Mouse (Mus musculus) CH12.LX (cell line): ENCODE results near the gene Plxdc1. TPM values are rescaled to one million over a fixed set of nuclear protein-coding genes. Genes with fewer than 3 reads are reported as not detected.
A peak's percentile ranks its signal among the peaks of the same experiment; 100 is the strongest.

ENCODE experiments used
- DNase-seq: peaks from one replicate; pipeline ENCODE4 v3.0.0-alpha.2; 2013; ENCODE audit errors: extremely low read depth
- H3K27ac ChIP-seq: 2 replicates; pipeline ENCODE4 v1.5.1; 2012; ENCODE audit warnings: low read depth, mild to moderate bottlenecking, control low read depth, moderate library complexity; ENCODE audit not compliant: insufficient read depth
- H3K27me3 ChIP-seq: replicated peaks from 2 replicates; pipeline ENCODE3; 2012; ENCODE audit warnings: inconsistent platforms
- H3K36me3 ChIP-seq, 2 experiments: replicated peaks in 1 of 2; 2 replicates each; pipeline versions ENCODE3 to v1.6.1; 2012; ENCODE audit warnings: inconsistent platforms in 1 of 2, low read length in 1 of 2, mild to moderate bottlenecking in 1 of 2, mixed read lengths in 1 of 2, moderate library complexity in 1 of 2; ENCODE audit not compliant: control insufficient read depth in 1 of 2, insufficient read depth in 1 of 2
- H3K4me1 ChIP-seq, 2 experiments: 2 replicates each; pipeline ENCODE4 v1.6.1; 2012; ENCODE audit warnings: inconsistent platforms in 1 of 2, moderate library complexity in 1 of 2; ENCODE audit not compliant: insufficient read depth in 2 of 2, control insufficient read depth in 1 of 2
- H3K4me2 ChIP-seq: 2 replicates; pipeline ENCODE4 v1.6.1; 2012; ENCODE audit warnings: low read depth, mild to moderate bottlenecking, control low read depth; ENCODE audit not compliant: poor library complexity, insufficient read depth, severe bottlenecking
- H3K4me3 ChIP-seq, 3 experiments: fragments of 150-350 bp in 1 of 3; sonication (generic) in 1 of 3; replicated peaks in 1 of 3; 2 replicates each; pipeline versions ENCODE3 to v1.5.1; 2011 to 2012; ENCODE audit warnings: low read depth in 2 of 3, low read length in 2 of 3, mild to moderate bottlenecking in 2 of 3, moderate library complexity in 2 of 3, control low read depth in 1 of 3, improper control_type of control experiment in 1 of 3, inconsistent platforms in 1 of 3, mixed read lengths in 1 of 3; ENCODE audit not compliant: poor library complexity in 1 of 3
- H3K79me2 ChIP-seq: replicated peaks from 2 replicates; pipeline ENCODE4 v1.6.1; 2012; ENCODE audit warnings: mild to moderate bottlenecking, moderate library complexity; ENCODE audit not compliant: control insufficient read depth, poor library complexity, insufficient read depth, severe bottlenecking; ENCODE audit errors: extremely low read depth
- H3K9ac ChIP-seq: 2 replicates; pipeline ENCODE4 v1.6.1; 2012; ENCODE audit warnings: low read depth, mild to moderate bottlenecking, control low read depth, moderate library complexity; ENCODE audit not compliant: insufficient read depth
- H3K9me3 ChIP-seq: replicated peaks from 2 replicates; pipeline ENCODE3; 2012; ENCODE audit warnings: low read length, inconsistent platforms, mixed read lengths
- BHLHE40 ChIP-seq: IDR thresholded peaks from 2 replicates; pipeline ENCODE4 v1.6.1; 2011; ENCODE audit warnings: mild to moderate bottlenecking, low read depth, low read length, improper control_type of control experiment
- CHD1 ChIP-seq: IDR thresholded peaks from 2 replicates; pipeline ENCODE4 v1.6.1; 2012; ENCODE audit warnings: low read depth, low read length, improper control_type of control experiment, inconsistent platforms
- CHD2 ChIP-seq: IDR thresholded peaks from 2 replicates; pipeline ENCODE4 v1.6.1; 2011; ENCODE audit warnings: low read length, improper control_type of control experiment
- CTCF ChIP-seq, 2 experiments: IDR thresholded peaks in 1 of 2; conservative IDR thresholded peaks in 1 of 2; 2 replicates each; pipeline ENCODE4 v1.5.1; 2011 to 2012; ENCODE audit warnings: low read depth in 2 of 2, low read length in 2 of 2, improper control_type of control experiment in 1 of 2, inconsistent platforms in 1 of 2, mild to moderate bottlenecking in 1 of 2, moderate library complexity in 1 of 2
- E2F4 ChIP-seq: IDR thresholded peaks from 2 replicates; pipeline ENCODE4 v1.6.1; 2011; ENCODE audit warnings: low read depth, low read length, improper control_type of control experiment; ENCODE audit not compliant: insufficient replicate concordance
- ELF1 ChIP-seq: IDR thresholded peaks from 2 replicates; pipeline ENCODE4 v1.6.1; 2014; ENCODE audit warnings: low read depth, mild to moderate bottlenecking, inconsistent platforms, low read length, improper control_type of control experiment
- EP300 ChIP-seq: IDR thresholded peaks from 2 replicates; pipeline ENCODE4 v1.6.1; 2011; ENCODE audit warnings: low read length, improper control_type of control experiment
- ETS1 ChIP-seq: conservative IDR thresholded peaks from 2 replicates; pipeline ENCODE4 v1.6.1; 2012; ENCODE audit warnings: low read depth, mild to moderate bottlenecking, inconsistent platforms, low read length, improper control_type of control experiment, moderate library complexity
- GABPA ChIP-seq: IDR thresholded peaks from 2 replicates; pipeline ENCODE4 v1.6.1; 2012; ENCODE audit warnings: low read depth, low read length, improper control_type of control experiment, inconsistent platforms; ENCODE audit not compliant: insufficient replicate concordance
- HCFC1 ChIP-seq: IDR thresholded peaks from 2 replicates; pipeline ENCODE4 v1.6.1; 2012; ENCODE audit warnings: low read depth, mild to moderate bottlenecking, inconsistent platforms, low read length, improper control_type of control experiment
- IRF4 ChIP-seq: IDR thresholded peaks from 2 replicates; pipeline ENCODE4 v1.6.1; 2014; ENCODE audit warnings: low read depth, mild to moderate bottlenecking, inconsistent platforms, low read length, improper control_type of control experiment
- JUN ChIP-seq: IDR thresholded peaks from 2 replicates; pipeline ENCODE4 v1.6.1; 2011; ENCODE audit warnings: low read depth, mild to moderate bottlenecking, low read length, improper control_type of control experiment, moderate library complexity; ENCODE audit not compliant: insufficient read depth
- JUND ChIP-seq: conservative IDR thresholded peaks from 2 replicates; pipeline ENCODE4 v1.6.1; 2011; ENCODE audit warnings: low read depth, low read length, improper control_type of control experiment
- KAT2A ChIP-seq: IDR thresholded peaks from 2 replicates; pipeline ENCODE4 v1.6.1; 2012; ENCODE audit warnings: low read length, improper control_type of control experiment, inconsistent platforms; ENCODE audit not compliant: insufficient replicate concordance
- MAFK ChIP-seq: IDR thresholded peaks from 2 replicates; pipeline ENCODE4 v1.6.1; 2011; ENCODE audit warnings: low read length, improper control_type of control experiment; ENCODE audit not compliant: insufficient replicate concordance
- MAX ChIP-seq: IDR thresholded peaks from 2 replicates; pipeline ENCODE4 v1.6.1; 2011; ENCODE audit warnings: low read length, improper control_type of control experiment
- MAZ ChIP-seq: IDR thresholded peaks from 2 replicates; pipeline ENCODE4 v1.6.1; 2012; ENCODE audit warnings: low read depth, mild to moderate bottlenecking, inconsistent platforms, low read length, improper control_type of control experiment, moderate library complexity
- MEF2A ChIP-seq: IDR thresholded peaks from 2 replicates; pipeline ENCODE4 v1.6.1; 2014; ENCODE audit warnings: low read depth, mild to moderate bottlenecking, inconsistent platforms, low read length, improper control_type of control experiment, borderline replicate concordance
- MXI1 ChIP-seq: IDR thresholded peaks from 2 replicates; pipeline ENCODE4 v1.6.1; 2011; ENCODE audit warnings: mild to moderate bottlenecking, low read depth, low read length, improper control_type of control experiment
- MYC ChIP-seq: IDR thresholded peaks from 2 replicates; pipeline ENCODE4 v1.6.1; 2011; ENCODE audit warnings: low read depth, mild to moderate bottlenecking, improper control_type of control experiment, low read length
- NELFE ChIP-seq: IDR thresholded peaks from 2 replicates; pipeline ENCODE4 v1.6.1; 2011; ENCODE audit warnings: low read depth, low read length, improper control_type of control experiment
- NRF1 ChIP-seq: IDR thresholded peaks from 2 replicates; pipeline ENCODE4 v1.6.1; 2014; ENCODE audit warnings: low read depth, mild to moderate bottlenecking, inconsistent platforms, low read length, improper control_type of control experiment, moderate library complexity
- PAX5 ChIP-seq: IDR thresholded peaks from 2 replicates; pipeline ENCODE4 v1.6.1; 2012; ENCODE audit warnings: low read length, inconsistent platforms, mixed read lengths
- POLR2A ChIP-seq: IDR thresholded peaks from 2 replicates; pipeline ENCODE4 v1.6.1; 2011; ENCODE audit warnings: low read depth, mild to moderate bottlenecking, improper control_type of control experiment, low read length
- POLR2AphosphoS2 ChIP-seq: IDR thresholded peaks from 2 replicates; pipeline ENCODE4 v1.6.1; 2011; ENCODE audit warnings: low read depth, low read length, improper control_type of control experiment
- RAD21 ChIP-seq: IDR thresholded peaks from 2 replicates; pipeline ENCODE4 v1.6.1; 2011; ENCODE audit warnings: low read depth, mild to moderate bottlenecking, low read length, improper control_type of control experiment, moderate library complexity
- RCOR1 ChIP-seq: conservative IDR thresholded peaks from 2 replicates; pipeline ENCODE4 v1.6.1; 2012; ENCODE audit warnings: low read depth, mild to moderate bottlenecking, inconsistent platforms, low read length, improper control_type of control experiment
- SIN3A ChIP-seq: IDR thresholded peaks from 2 replicates; pipeline ENCODE4 v1.6.1; 2012; ENCODE audit warnings: low read length, improper control_type of control experiment, inconsistent platforms
- SMC3 ChIP-seq: IDR thresholded peaks from 2 replicates; pipeline ENCODE4 v1.6.1; 2011; ENCODE audit warnings: low read depth, low read length, improper control_type of control experiment
- TBP ChIP-seq: conservative IDR thresholded peaks from 2 replicates; pipeline ENCODE4 v1.6.1; 2011; ENCODE audit warnings: low read depth, low read length, improper control_type of control experiment
- TCF12 ChIP-seq: IDR thresholded peaks from 2 replicates; pipeline ENCODE4 v1.6.1; 2014; ENCODE audit warnings: low read depth, mild to moderate bottlenecking, inconsistent platforms, low read length, improper control_type of control experiment
- UBTF ChIP-seq: IDR thresholded peaks from 2 replicates; pipeline ENCODE4 v1.6.1; 2012; ENCODE audit warnings: low read depth, mild to moderate bottlenecking, inconsistent platforms, low read length, improper control_type of control experiment, moderate library complexity
- USF1 ChIP-seq: IDR thresholded peaks from 2 replicates; pipeline ENCODE4 v1.6.1; 2014; ENCODE audit warnings: low read depth, mild to moderate bottlenecking, inconsistent platforms, low read length, improper control_type of control experiment
- USF2 ChIP-seq: conservative IDR thresholded peaks from 2 replicates; pipeline ENCODE4 v1.6.1; 2011; ENCODE audit warnings: low read depth, low read length, improper control_type of control experiment
- ZC3H11A ChIP-seq: IDR thresholded peaks from 2 replicates; pipeline ENCODE4 v1.6.1; 2012; ENCODE audit warnings: low read depth, mild to moderate bottlenecking, inconsistent platforms, low read length, improper control_type of control experiment
- ZKSCAN1 ChIP-seq: IDR thresholded peaks from 2 replicates; pipeline ENCODE4 v1.6.1; 2012; ENCODE audit warnings: low read depth, inconsistent platforms, low read length, improper control_type of control experiment, borderline replicate concordance
- ZMIZ1 ChIP-seq: IDR thresholded peaks from 2 replicates; pipeline ENCODE4 v1.6.1; 2012; ENCODE audit warnings: low read depth, mild to moderate bottlenecking, inconsistent platforms, low read length, improper control_type of control experiment
- ZNF384 ChIP-seq: IDR thresholded peaks from 2 replicates; pipeline ENCODE4 v1.6.1; 2012; ENCODE audit warnings: low read depth, low read length, improper control_type of control experiment, inconsistent platforms
- dilution Hi-C: fragments of 300-500 bp; cut with MboI; formaldehyde crosslinking; loops from 2 replicates; pipeline ENCODE4 v1.14.3; 2020; ENCODE audit warnings: low sequenced_read_pairs; ENCODE audit not compliant: extremely low pct_unique_long_range_greater_than_20kb, extremely low pct_ligation_motif_present
- in situ Hi-C: fragments of 300-500 bp; cut with MboI; formaldehyde crosslinking; loops from 3 replicates; pipeline ENCODE4 v1.14.3; 2019; ENCODE audit warnings: low sequenced_read_pairs, low pct_ligation_motif_present, low pct_unique_long_range_greater_than_20kb, mixed read lengths
- polyA plus RNA-seq: library from polyadenylated mRNA; unstranded; fragments of >175 nt; gene quantifications from 2 replicates; pipeline ENCODE4 v1.2.1, GENCODE M21; 2012; ENCODE audit warnings: low read depth; ENCODE audit not compliant: insufficient read length
- total RNA-seq, 2 experiments: library from RNA; depleted of rRNA; stranded (reverse); fragments of 300-350 nt in 1 of 2; fragments of >200 nt in 1 of 2; gene quantifications; 2 replicates each; pipeline ENCODE4 v1.2.3; 2012 to 2014

Gene Plxdc1
- total and polyA plus RNA-seq, 3 experiments: 0.04 TPM; not detected in 2

DNA sequence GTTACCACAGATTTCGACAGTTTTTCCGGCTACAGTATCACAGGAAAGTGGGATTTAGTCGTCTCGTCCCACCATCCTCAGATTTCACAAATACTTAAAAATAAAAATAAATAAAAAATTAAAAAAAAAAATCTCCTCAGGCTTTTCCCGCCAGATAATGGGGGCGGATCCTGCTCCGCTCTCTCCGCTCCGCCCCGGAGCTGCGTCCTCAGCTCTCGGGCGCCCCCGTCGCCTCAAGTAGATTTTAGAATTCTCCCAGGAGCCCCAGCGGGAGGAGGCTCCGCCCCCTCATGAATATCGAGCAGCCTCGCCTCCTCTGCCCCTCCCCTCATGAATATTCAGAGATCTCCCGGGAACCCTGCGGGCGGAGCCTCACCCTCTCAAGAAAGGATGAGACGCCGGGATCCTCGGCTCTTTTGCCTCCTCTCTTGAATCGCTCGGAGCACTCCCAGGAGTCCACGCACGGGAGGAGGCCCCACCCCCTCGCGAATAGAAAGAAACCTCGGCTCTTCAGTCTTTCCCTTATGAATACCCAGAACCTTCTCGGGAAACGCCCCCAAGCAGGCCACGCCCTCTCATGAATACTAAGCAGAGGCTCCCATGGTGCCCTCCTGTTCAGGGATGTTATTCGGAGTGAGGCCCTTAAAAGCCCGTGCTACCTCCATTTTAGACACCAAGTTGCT, 102.2 kb downstream of the Plxdc1 start, which contains the start of gene Fbxo47:
Gene Fbxo47, minus strand, starts transcription at position 237 of the 683 bp plus-strand sequence.
- TF ChIP-seq ELF1: peak; percentile 37
- TF ChIP-seq PAX5: no peak
- TF ChIP-seq RCOR1: peak; percentile 68; the same call in 1 of the 2 replicates
- TF ChIP-seq ZNF384: peak; percentile 91
- TF ChIP-seq KAT2A: 0 out of 2 replicates have a peak, but pooled peaks have one; percentile 39
- no peak for TF ChIP-seq CHD1
- peak; percentile 99 for TF ChIP-seq E2F4
- peak; percentile 66; the same call in 1 of the 2 replicates for TF ChIP-seq JUND
- no peak for TF ChIP-seq POLR2AphosphoS2
- TF ChIP-seq POLR2A: peak; percentile 95; the same call in 1 of the 2 replicates
- TF ChIP-seq CHD2: peak; percentile 55
- TF ChIP-seq SIN3A: no peak; the same call in none of the 2 replicates
- TF ChIP-seq TBP: peak; percentile 96
- TF ChIP-seq GABPA: no peak
- TF ChIP-seq HCFC1: peak; percentile 66
- no peak; the same call in 1 of the 2 replicates for TF ChIP-seq MYC
- TF ChIP-seq USF1: no peak
- peak; percentile 58; the same call in 1 of the 2 replicates for TF ChIP-seq MEF2A
- TF ChIP-seq SMC3: peak; percentile 25
- peak; percentile 73 for TF ChIP-seq RAD21
- TF ChIP-seq ZMIZ1: peak; percentile 95
- peak; percentile 75 for TF ChIP-seq MAX
- no peak for TF ChIP-seq MAFK
- peak; percentile 26 to 86; a peak in 2 of 4 replicates for TF ChIP-seq CTCF (conservative IDR thresholded peaks at IDR 0.05 in 1 of 2, IDR thresholded peaks at IDR 0.05 in 1 of 2; ENCODE audit: low read depth in 2 of 2, low read length in 2 of 2)
- TF ChIP-seq ETS1: no peak; the same call in 1 of the 2 replicates
- TF ChIP-seq TCF12: peak; percentile 73; the same call in 1 of the 2 replicates
- no peak for TF ChIP-seq ZC3H11A
- TF ChIP-seq UBTF: no peak
- TF ChIP-seq EP300: peak; percentile 15; the same call in 1 of the 2 replicates
- peak; percentile 58; the same call in 1 of the 2 replicates for TF ChIP-seq MXI1
- TF ChIP-seq USF2: no peak; the same call in 1 of the 2 replicates
- peak; percentile 57; the same call in 1 of the 2 replicates for TF ChIP-seq IRF4
- no peak for TF ChIP-seq NELFE
- TF ChIP-seq BHLHE40: peak; percentile 77
- TF ChIP-seq NRF1: no peak
- no peak for TF ChIP-seq JUN
- peak; percentile 73; the same call in 1 of the 2 replicates for TF ChIP-seq MAZ
- no peak for TF ChIP-seq ZKSCAN1
- peak within 1 kb of the TSS; percentile 84 for H3K9ac ChIP-seq
- H3K27ac ChIP-seq: peak within 1 kb of the TSS; percentile 17; the same call in 1 of the 2 replicates
- no peaks in the 10 kb centered on the region for H3K79me2 ChIP-seq
- DNase-seq: peak; percentile 100
- in situ Hi-C loops: loop anchor here (5.0 kb wide), 1 partner anchor 87 kb away; the partner anchor contains the start of gene Lasp1
- peak within 1 kb of the TSS; percentile 47 to 79 (median 63) for H3K4me3 ChIP-seq
- H3K9me3 ChIP-seq: peaks cover 4% of the 10 kb centered on the region
- peak within 1 kb of the TSS; percentile 30; the same call in 1 of the 2 replicates for H3K4me2 ChIP-seq
- peaks cover 0 to 5% of the 10 kb centered on the region in 2 experiments for H3K36me3 ChIP-seq
- H3K27me3 ChIP-seq: no peaks in the 10 kb centered on the region
- H3K4me1 ChIP-seq: peaks cover 3 to 30% of the 10 kb centered on the region in 2 experiments
- dilution Hi-C loops: no loop called here
